Mouse (Mus musculus) heart, adult 2 months (tissue): ENCODE data around the gene Ern2. TPM values are rescaled to one million over a fixed set of nuclear protein-coding genes. Genes with fewer than 3 reads are reported as not detected.

ENCODE experiments used
- DNase-seq, 2 experiments: peaks; one replicate each; pipeline ENCODE4 v3.0.0; 2021
- H3K27ac ChIP-seq: fragments of 200-600 bp; 2 replicates; pipeline ENCODE4 v1.8.1; 2022
- H3K27me3 ChIP-seq: fragments of 200-500 bp; 2 replicates; pipeline ENCODE4 v1.6.1; 2012; ENCODE audit warnings: mild to moderate bottlenecking, low read length, inconsistent platforms, mixed read lengths; ENCODE audit not compliant: control insufficient read depth, insufficient read depth
- H3K36me3 ChIP-seq: fragments of 200-500 bp; 2 replicates; pipeline ENCODE4 v1.6.1; 2012; ENCODE audit warnings: low read length, inconsistent platforms; ENCODE audit not compliant: control insufficient read depth, insufficient read depth
- H3K4me1 ChIP-seq: fragments of 200-500 bp; 2 replicates; pipeline ENCODE4 v1.6.1; 2011; ENCODE audit warnings: low read length; ENCODE audit not compliant: control insufficient read depth, insufficient read depth
- H3K4me3 ChIP-seq: fragments of 200-600 bp; 2 replicates; pipeline ENCODE4 v1.8.1; 2022
- H3K79me2 ChIP-seq: fragments of 200-500 bp; replicated peaks from 2 replicates; pipeline ENCODE4 v1.6.1; 2012; ENCODE audit warnings: mild to moderate bottlenecking, inconsistent platforms, low read length, moderate library complexity, mixed read lengths; ENCODE audit not compliant: control insufficient read depth, insufficient read depth
- H3K9ac ChIP-seq: fragments of 200-500 bp; 2 replicates; pipeline ENCODE4 v1.6.1; 2012; ENCODE audit warnings: low read depth, mild to moderate bottlenecking, control low read depth, inconsistent platforms, low read length, mixed read lengths
- CTCF ChIP-seq: fragments of 200-600 bp; IDR thresholded peaks from 2 replicates; pipeline ENCODE4 v1.8.1; 2022; ENCODE audit warnings: antibody characterized with exemption, mild to moderate bottlenecking, moderate library complexity
- EP300 ChIP-seq: fragments of 200-500 bp; IDR thresholded peaks from 2 replicates; pipeline ENCODE4 v1.6.1; 2011; ENCODE audit warnings: low read depth, low read length, control low read depth; ENCODE audit not compliant: insufficient read depth
- POLR2A ChIP-seq: fragments of 200-500 bp; IDR thresholded peaks from 2 replicates; pipeline ENCODE4 v1.6.1; 2011; ENCODE audit warnings: mild to moderate bottlenecking, low read depth, low read length, control low read depth; ENCODE audit not compliant: insufficient read depth
- WGBS: fragments of 180-500 bp; shearing (Covaris S2); methylation state at CpG from one replicate; pipeline ENCODE4 v1.1.7; 2018; 5-methylcytosine and 5-hydroxymethylcytosine counted together
- intact Hi-C: fragments of 180-260 bp; cut with DNase I; formaldehyde crosslinking; loops from one replicate; pipeline ENCODE4 v1.15.1; 2025
- long read RNA-seq: library from polyadenylated mRNA; stranded (forward); transcript quantifications from one replicate; pipeline ENCODE4 v2.0.0, GENCODE M21; 2021
- polyA plus RNA-seq: library from polyadenylated mRNA; depleted of rRNA; stranded (reverse); fragments of >200 nt; gene quantifications from 2 replicates; pipeline ENCODE4 v1.2.3, GENCODE M21; 2012; rRNA removed
- total RNA-seq, 2 experiments: library from RNA; stranded (reverse); gene quantifications; 2 replicates each; pipeline ENCODE4 v1.2.3; 2021

Gene Ern2
- total RNA-seq: not detected
- 0.53 TPM in 1 of 2 replicates, not detected in the other for polyA plus RNA-seq
- long read RNA-seq: 0 reads

- H3K27ac ChIP-seq: no peak within 1 kb of the TSS
Observed at GRCm38 (mm10) chr7:122186043-122186442, at the start of gene Ern2. Ern2 (minus strand) TSS chr7:122186207.

GRCm38 (mm10) chr7:122230866-122231265 lies 44.9 kb upstream of the Ern2 start:
- no peaks in the 10 kb centered on the region; the same call in 1 of the 2 replicates for H3K27me3 ChIP-seq
- no peak overlapping the region for H3K9ac ChIP-seq
- no peak overlapping the region for H3K27ac ChIP-seq
- H3K79me2 ChIP-seq: no peaks in the 10 kb centered on the region
- intact Hi-C loops: no loop called here
- WGBS: 78% methylated on average over 4 of the region's 4 CpGs
- H3K4me1 ChIP-seq: no peaks in the 10 kb centered on the region
- TF ChIP-seq EP300 (no peak), CTCF (no peak), POLR2A (no peak)
- H3K4me3 ChIP-seq: no peak overlapping the region
- no peaks in the 10 kb centered on the region for H3K36me3 ChIP-seq
- no peak for DNase-seq

More at GRCm38 (mm10) chr7:122186043-122186442, at the start of gene Ern2:
- TF ChIP-seq CTCF (no peak), POLR2A (no peak), EP300 (no peak)
- Histone ChIP-seq H3K27me3 (peaks cover 2% of the 10 kb centered on the region; the same call in 1 of the 2 replicates), H3K4me3 (no peak within 1 kb of the TSS), H3K79me2 (no peaks in the 10 kb centered on the region), H3K36me3 (no peaks in the 10 kb centered on the region), H3K4me1 (no peaks in the 10 kb centered on the region), H3K9ac (no peak within 1 kb of the TSS)
- intact Hi-C loops: no loop called here
- 17% methylated on average over 15 of the region's 17 CpGs for WGBS
- DNase-seq: no peak

- WGBS: 60% methylated on average over 4 of the region's 4 CpGs
- intact Hi-C loops: no loop called here
- no peak overlapping the region for H3K9ac ChIP-seq
- H3K27ac ChIP-seq: no peak overlapping the region
- no peaks in the 10 kb centered on the region for H3K36me3 ChIP-seq
- H3K79me2 ChIP-seq: no peaks in the 10 kb centered on the region
- DNase-seq: no peak
- H3K4me1 ChIP-seq: no peaks in the 10 kb centered on the region
- no peak overlapping the region for H3K4me3 ChIP-seq
- no peak for TF ChIP-seq EP300
- H3K27me3 ChIP-seq: no peaks in the 10 kb centered on the region; the same call in 1 of the 2 replicates
Observed at GRCm38 (mm10) chr7:122229916-122230315, 43.9 kb upstream of the Ern2 start.

GRCm38 (mm10) chr7:122229306-122229705 lies 43.3 kb upstream of the Ern2 start:
- Histone ChIP-seq H3K9ac (no peak overlapping the region), H3K79me2 (no peaks in the 10 kb centered on the region), H3K27ac (no peak overlapping the region), H3K4me3 (no peak overlapping the region), H3K36me3 (no peaks in the 10 kb centered on the region), H3K27me3 (no peaks in the 10 kb centered on the region; the same call in 1 of the 2 replicates), H3K4me1 (no peaks in the 10 kb centered on the region)
- 58% methylated on average over 3 of the region's 3 CpGs for WGBS
- intact Hi-C loops: no loop called here
- DNase-seq: no peak
- TF ChIP-seq CTCF (no peak), POLR2A (no peak), EP300 (no peak)

- TF ChIP-seq CTCF (no peak), POLR2A (no peak), EP300 (no peak)
- intact Hi-C loops: no loop called here
- WGBS: 79% methylated on average over 4 of the region's 4 CpGs
- Histone ChIP-seq H3K9ac (no peak overlapping the region), H3K4me3 (no peak overlapping the region), H3K79me2 (no peaks in the 10 kb centered on the region), H3K27me3 (no peaks in the 10 kb centered on the region; the same call in 1 of the 2 replicates), H3K36me3 (no peaks in the 10 kb centered on the region), H3K27ac (no peak overlapping the region), H3K4me1 (no peaks in the 10 kb centered on the region)
- DNase-seq: no peak
Observed at GRCm38 (mm10) chr7:122226744-122227143, 40.7 kb upstream of the Ern2 start.

- Histone ChIP-seq H3K4me3 (no peak overlapping the region), H3K4me1 (no peaks in the 10 kb centered on the region), H3K27me3 (no peaks in the 10 kb centered on the region; the same call in 1 of the 2 replicates), H3K79me2 (no peaks in the 10 kb centered on the region), H3K9ac (no peak overlapping the region), H3K27ac (no peak overlapping the region), H3K36me3 (no peaks in the 10 kb centered on the region)
- 59% methylated on average over 7 of the region's 7 CpGs for WGBS
- no peak for TF ChIP-seq EP300
- TF ChIP-seq CTCF: no peak
- TF ChIP-seq POLR2A: no peak
- no peak for DNase-seq
- intact Hi-C loops: no loop called here
Observed at GRCm38 (mm10) chr7:122226020-122226742, 40.2 kb upstream of the Ern2 start.
